Mouse (Mus musculus) gonadal fat pad, adult 2 months (tissue): ENCODE results near the gene Actr1b. TPM values are rescaled to one million over a fixed set of nuclear protein-coding genes. Genes with fewer than 3 reads are reported as not detected.

ENCODE experiments used
- DNase-seq: peaks from one replicate; pipeline ENCODE4 v3.0.0-alpha.2; 2012; ENCODE audit warnings: low read depth
- polyA plus RNA-seq: library from polyadenylated mRNA; depleted of rRNA; stranded (reverse); fragments of >200 nt; gene quantifications from 2 replicates; pipeline ENCODE4 v1.2.3, GENCODE M21; 2012; rRNA removed

Actr1b gene
- 102 and 123 TPM in 2 replicates for polyA plus RNA-seq

GRCm38 (mm10) chr1:36714311-36714710 lies at the start of gene Actr1b:
Actr1b (minus strand) TSS chr1:36714422.
- no peak for DNase-seq

GRCm38 (mm10) chr1:36761568-36761967 lies 47.3 kb upstream of the Actr1b start, which contains the start of gene Zap70:
Zap70 (plus strand) TSS chr1:36761798.
- no peak for DNase-seq

DNA sequence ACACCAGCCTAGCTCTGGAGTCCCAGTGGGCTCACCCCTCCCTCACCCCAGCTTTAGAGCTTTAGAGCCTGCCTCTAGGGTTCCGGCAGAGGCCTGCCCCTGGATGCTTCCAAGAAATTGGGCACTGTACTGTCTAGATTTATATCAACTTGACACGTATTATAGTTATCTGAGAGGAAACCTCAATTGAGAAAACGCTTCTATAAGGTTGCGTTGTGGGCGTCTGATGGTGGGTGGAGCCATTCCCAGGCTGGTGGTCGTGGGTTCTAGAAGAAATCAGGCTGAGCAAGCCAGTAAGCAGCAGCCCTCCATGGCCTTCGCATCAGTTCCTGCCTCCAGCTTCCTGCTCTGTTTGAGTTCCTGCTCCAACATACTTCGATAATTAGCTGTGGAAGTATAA lies 46.8 kb upstream of the Actr1b start:
- no peak for DNase-seq

- no peak for DNase-seq
These were observed 46.2 kb upstream of the Actr1b start for GRCm38 (mm10) chr1:36760401-36760800.

- DNase-seq = no peak
These were observed 44.9 kb upstream of the Actr1b start for GRCm38 (mm10) chr1:36759076-36759475.

- DNase-seq = no peak
These were observed 44.3 kb upstream of the Actr1b start for GRCm38 (mm10) chr1:36758553-36758952.

- DNase-seq = no peak
These were observed 39.9 kb upstream of the Actr1b start for GRCm38 (mm10) chr1:36753932-36754675.

DNA sequence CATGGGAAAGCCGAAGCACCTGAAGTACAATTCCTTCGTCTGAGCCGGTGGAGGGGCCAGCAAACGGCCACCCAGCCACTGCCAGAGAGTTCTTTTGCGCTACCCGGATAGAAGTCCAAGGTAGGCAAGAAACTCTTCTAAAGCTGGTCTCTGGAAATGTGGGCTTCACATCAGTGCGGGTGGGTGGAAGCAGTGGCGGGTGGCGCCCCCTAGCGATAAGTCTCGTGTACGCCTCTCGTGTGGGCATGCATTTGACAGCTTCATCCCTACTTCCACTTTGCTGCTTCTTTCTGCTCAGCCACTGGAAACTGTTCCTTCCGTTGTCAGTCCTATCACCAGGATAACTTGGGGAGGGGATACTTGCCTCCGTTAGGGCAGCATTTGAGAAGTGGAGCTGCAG lies 32.2 kb upstream of the Actr1b start:
- DNase-seq = no peak

DNA sequence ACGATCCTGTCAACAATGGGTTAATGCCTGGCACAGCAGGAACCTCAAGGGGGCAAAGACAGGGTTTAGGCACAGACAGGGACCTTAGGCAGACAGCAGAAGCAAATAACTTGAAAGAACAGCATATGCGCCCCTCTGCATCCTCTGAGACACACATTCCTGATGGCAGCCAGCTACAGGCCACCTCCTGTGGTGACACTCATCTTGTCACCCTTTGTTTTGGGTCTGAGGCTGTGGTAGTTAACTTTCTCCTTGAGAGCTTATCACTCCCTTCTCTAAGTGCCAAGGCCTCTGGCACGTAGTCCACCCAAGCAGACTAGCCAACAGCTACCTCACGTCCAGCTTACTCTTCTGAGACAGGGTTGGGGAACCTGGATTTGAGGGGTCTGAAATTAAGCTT lies 31.4 kb upstream of the Actr1b start:
- no peak for DNase-seq

GRCm38 (mm10) chr1:36744268-36744944 lies 30.2 kb upstream of the Actr1b start:
- DNase-seq = no peak

GRCm38 (mm10) chr1:36743046-36743445 lies 28.8 kb upstream of the Actr1b start:
- DNase-seq = no peak

GRCm38 (mm10) chr1:36739231-36739630 lies 25.0 kb upstream of the Actr1b start:
- peak; percentile 54 for DNase-seq

- DNase-seq = no peak
These were observed 23.1 kb upstream of the Actr1b start for GRCm38 (mm10) chr1:36737300-36737699.

DNA sequence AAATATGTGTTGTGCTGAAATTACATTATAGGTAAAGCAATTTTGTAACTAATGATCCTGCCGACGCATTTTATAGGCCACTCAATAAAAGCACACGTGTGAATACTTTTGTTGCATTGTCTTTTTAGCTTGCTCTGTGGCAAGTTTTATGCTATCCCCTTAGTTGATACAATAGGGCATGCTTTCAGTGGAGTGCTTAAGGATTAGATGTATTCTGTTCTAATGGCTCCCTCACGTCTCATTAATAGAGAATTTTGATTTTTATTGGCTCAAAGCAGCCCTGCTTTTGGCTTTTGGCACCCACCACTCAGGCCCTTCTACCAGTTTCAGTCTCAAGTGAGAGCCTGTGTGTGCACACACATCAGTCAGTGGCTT lies 9.8 kb upstream of the Actr1b start:
- DNase-seq = no peak

- DNase-seq = no peak
These were observed 9.2 kb upstream of the Actr1b start for GRCm38 (mm10) chr1:36723146-36724056.

DNA sequence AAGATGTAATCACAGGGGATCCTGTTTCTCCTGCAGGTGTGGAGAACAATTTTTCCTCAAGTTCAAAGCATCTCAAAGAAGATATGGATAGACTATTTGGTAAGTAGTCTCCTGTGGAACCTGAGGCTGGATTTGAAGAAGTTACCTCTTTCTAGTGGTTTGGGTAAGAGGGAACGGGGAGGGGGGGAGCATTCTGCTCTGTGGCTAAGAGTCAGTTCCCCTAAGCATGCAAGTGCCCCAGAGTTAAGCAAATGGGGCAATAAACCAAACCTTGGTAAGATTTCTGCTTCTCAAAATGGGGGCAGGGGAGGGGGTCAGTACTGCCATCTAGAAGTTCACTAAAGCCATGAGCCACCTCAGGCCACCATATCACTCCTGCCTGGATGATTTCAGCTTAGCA lies 4.6 kb upstream of the Actr1b start:
- DNase-seq = no peak

GRCm38 (mm10) chr1:36711104-36711503 lies 3.1 kb downstream of the Actr1b start:
- DNase-seq = no peak

DNA sequence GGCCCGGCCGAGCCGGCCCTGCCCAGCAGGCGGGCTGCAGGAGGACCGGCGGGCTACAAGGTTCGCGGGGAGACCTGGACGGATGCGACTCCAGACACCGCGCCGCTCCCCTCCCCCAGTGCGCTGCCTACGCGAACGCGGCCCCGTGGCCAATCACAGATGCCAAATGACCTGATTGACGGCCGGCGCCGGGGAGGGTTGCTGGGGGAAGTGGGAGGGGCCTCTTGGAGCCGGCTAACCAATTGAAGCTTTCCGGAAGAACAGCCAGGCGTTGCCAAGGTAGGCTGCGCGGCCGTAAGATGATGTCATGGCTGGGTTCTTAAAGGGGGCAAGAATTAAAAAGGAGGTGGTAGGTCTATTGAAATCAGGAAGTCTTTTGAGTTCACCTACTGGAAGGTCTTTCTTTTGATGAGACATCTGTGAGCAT lies 4.4 kb downstream of the Actr1b start, which contains the start of gene 4933424G06Rik:
Gene 4933424G06Rik, plus strand, starts transcription at position 296 of the 427 bp plus-strand sequence.
- DNase-seq = peak; percentile 71

- no peak for DNase-seq
These were observed 5.0 kb downstream of the Actr1b start for GRCm38 (mm10) chr1:36709055-36709853.

GRCm38 (mm10) chr1:36708626-36709025 lies 5.6 kb downstream of the Actr1b start:
- no peak for DNase-seq

DNA sequence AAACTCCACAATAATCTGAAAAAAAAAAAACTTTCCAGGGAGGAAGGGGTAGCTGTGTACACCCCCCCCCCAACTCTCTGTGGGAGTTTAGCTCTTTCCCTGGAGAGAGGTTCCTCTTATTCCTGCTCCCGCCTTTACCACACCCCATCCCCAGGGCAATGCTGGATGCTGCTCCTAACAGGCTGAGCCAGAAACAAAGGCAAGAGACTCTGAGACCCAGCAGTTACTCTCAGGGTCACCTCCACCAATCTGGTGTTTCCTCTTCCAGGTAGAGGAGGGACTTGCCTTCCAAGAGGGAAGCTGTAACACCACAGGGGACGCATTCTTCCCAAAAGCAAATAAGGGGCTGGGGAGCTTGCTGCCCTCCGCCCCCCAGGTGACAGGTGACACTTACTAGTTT lies 6.4 kb downstream of the Actr1b start:
- no peak for DNase-seq
